Mouse (Mus musculus): ENCODE results near the gene Irf1.
A peak's percentile ranks its signal among the peaks of the same experiment; 100 is the strongest.
"Not testable (repeated sequence)": the region's sequence is repeated elsewhere in the genome, so short reads cannot be mapped to it uniquely, and the experiment has no call there.

The Irf1 gene

GRCm38 (mm10) chr11:53769760-53770124 lies at the start of gene Irf1:
Irf1 (plus strand) TSS chr11:53770014.
- peak; percentile 83 to 84 for DNase-seq (ENCODE audit: low spot score in 2 of 2)

- no peak for DNase-seq (ENCODE audit: low spot score in 2 of 2)
Observed at GRCm38 (mm10) chr11:53720715-53721114, 49.1 kb upstream of the Irf1 start, which contains the start of gene Il5. Il5 (plus strand) TSS chr11:53720794.

DNA sequence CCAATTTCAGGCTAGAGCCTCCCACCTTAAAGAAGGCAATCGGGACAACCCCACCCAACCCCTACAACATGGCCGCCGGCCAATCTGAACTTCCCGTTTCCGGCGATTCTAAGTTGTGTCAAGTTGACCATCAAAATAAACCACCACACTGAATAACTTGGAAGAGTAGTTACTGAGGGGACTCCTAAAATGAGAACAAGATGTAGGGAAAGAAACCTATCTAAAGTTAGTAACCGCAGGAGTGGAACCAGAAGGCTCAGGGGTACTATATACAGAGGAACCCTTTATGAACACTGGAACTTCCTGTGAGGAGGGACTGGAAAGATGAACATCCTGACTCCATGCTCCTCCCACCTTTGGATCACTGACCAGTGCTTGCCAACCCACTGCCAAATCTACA lies 38.4 kb upstream of the Irf1 start:
- DNase-seq (ENCODE audit: low spot score in 2 of 2), result no peak

- no peak for DNase-seq (ENCODE audit: low spot score in 2 of 2)
Observed at GRCm38 (mm10) chr11:53732244-53732643, 37.6 kb upstream of the Irf1 start.

DNA sequence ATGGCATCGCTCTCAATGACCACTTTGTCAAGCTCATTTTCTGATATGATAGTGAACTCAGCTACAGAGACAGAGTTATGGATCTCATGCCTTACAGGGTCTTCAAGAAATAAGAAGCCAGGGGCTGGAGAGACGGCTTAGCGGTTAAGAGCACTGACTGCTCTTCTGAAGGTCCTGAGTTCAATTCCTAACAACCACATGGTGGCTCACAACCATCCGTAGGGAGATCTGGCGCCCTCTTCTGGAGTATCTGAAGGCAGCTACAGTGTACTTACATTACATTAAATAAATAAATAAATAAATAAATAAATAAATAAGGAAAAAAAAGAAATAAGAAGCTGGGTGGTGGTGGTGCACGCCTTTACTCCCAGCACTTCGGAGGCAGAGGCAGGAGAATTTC lies 36.0 kb upstream of the Irf1 start:
- no peak for DNase-seq (ENCODE audit: low spot score in 2 of 2)

DNA sequence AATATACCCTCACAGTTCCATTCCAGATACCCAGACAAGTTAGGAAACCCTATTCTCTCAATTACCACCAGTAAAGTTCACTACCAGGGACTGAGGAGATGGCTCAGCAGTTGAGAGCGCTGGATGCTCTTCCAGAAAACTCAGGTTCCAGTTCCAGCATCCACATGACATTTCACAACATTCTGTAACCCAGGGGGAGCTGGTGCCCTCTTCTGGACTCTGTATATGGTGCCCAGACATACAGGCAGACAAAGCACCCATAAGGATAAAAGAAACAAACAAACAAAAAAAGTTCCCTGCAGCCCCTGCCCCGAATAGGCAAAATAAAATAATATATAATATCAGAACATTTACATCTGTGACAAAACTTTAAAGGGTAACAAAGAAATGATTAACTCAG lies 35.4 kb upstream of the Irf1 start:
- DNase-seq (ENCODE audit: low spot score in 2 of 2), result no peak

DNA sequence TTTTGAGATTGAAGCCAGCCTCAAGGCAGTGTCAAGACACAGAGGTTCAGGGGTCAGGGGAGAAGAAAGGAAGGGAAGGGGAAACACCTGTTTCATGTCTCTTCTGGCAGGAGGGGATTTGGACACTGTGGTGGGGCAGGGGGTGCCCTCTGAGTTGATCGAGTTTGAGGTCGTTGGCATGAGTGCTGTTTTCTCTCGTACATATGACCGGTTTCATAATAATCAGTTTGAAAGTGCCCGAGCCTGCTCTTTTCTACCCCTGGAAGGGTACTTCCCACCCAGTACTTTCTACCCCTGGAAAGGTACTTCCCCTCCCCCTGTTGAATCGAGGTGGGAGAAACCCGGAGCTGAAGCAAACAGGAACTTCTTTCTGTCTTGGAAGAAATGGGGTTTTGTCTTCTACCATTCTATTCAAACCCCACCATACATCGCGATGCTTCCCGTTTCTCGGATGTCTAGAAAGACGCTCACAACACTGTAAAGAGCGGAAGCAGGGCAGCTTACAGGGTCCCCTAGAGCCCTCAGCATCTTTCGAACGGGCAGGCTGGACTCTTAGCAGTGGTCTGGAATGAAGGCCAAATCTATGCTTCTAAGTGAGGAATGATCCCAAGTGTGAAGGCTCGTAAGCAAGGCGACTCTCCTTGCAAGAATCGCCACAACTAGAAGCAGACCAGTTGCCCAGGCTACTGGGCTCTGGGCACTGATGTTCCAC lies 34.7 kb upstream of the Irf1 start:
- no peak for DNase-seq (ENCODE audit: low spot score in 2 of 2)

GRCm38 (mm10) chr11:53735682-53736245 lies 34.0 kb upstream of the Irf1 start:
- peak; percentile 58 to 63 for DNase-seq (ENCODE audit: low spot score in 2 of 2)

GRCm38 (mm10) chr11:53736771-53737572 lies 32.8 kb upstream of the Irf1 start:
- peak; percentile 71 to 73 for DNase-seq (ENCODE audit: low spot score in 2 of 2)

- peak; percentile 59 to 69 for DNase-seq (ENCODE audit: low spot score in 2 of 2)
Observed at GRCm38 (mm10) chr11:53737573-53737946, 32.3 kb upstream of the Irf1 start.

GRCm38 (mm10) chr11:53742353-53742752 lies 27.5 kb upstream of the Irf1 start:
- no peak for DNase-seq (ENCODE audit: low spot score in 2 of 2)

DNA sequence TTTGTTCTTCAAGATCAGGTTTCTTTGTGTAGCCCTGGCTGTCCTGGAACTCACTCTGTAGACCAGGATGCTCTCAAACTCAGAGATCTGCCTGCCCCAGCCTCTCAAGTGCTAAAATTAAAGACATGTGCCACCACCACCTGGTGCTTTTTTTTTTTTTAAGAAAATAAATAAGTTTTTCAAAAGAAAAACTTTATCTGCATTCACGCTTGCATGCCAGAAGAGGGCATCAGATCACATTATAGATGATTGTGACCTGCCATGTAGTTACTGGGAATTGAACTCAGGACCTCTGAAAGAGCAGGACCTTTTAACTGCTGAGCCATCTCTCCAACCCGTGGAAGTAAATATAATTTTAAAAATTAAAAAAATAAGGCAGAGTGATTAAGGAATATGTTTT lies 24.6 kb upstream of the Irf1 start:
- DNase-seq (ENCODE audit: low spot score in 2 of 2), result no peak

DNA sequence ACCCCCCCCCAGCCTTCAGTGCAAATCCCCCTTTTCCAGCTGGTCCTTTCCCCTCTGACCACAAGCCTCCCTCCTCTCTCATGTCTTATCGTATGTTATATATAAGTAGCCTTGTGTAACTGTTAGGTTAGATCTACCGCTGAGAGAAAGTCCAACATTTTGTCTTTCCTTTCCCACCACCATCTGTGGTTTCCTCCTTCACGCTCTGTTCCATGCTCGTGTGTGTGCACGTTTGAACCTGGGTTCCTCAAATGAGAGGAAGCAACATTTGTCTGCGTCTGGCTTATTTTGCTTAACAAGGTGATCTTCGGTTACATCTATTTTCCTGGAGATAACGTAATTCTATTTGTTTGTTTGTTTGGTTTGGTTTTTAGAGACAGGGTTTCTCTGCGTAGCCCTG lies 21.8 kb upstream of the Irf1 start:
- no peak for DNase-seq (ENCODE audit: low spot score in 2 of 2)

DNA sequence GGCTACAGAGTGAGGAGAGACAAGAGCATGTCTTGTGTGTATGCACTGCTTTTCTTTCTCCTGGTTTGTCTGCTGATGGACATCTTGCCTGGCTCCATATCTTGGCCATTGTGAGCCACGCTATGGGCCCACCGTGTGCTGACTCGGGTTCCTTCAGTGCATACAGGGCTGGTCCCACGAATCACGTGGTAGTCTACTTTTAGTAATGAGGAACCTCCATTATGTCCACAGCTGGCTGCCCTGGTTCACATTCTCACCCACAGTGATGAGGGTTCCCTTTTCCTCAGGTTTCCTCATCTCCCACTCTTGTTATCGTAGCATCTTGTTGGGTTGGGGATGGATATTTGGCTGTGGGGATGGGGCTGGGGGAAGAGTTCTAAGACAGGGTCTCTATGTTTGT lies 21.2 kb upstream of the Irf1 start:
- no peak for DNase-seq (ENCODE audit: low spot score in 2 of 2)

DNA sequence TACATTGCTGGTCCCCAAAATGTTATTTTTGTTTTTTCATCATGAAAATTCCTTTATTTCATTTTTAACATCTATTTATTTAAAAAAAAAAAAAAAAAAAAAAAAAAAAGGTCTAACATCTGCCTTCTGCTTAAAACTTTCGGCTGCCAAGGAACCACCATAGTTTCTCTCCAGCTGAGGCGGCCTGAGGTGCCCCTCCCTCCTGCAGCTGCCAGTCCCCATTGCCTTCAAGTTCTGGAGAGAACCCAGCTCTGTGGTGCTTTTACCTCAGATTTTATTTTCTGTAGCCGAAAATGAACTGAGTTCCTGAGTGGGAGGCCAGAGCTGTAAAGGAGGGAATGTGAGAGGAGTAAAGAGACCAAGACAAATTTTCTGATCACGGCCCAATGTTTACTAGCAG lies 20.5 kb upstream of the Irf1 start:
- DNase-seq (ENCODE audit: low spot score in 2 of 2), result no peak

GRCm38 (mm10) chr11:53749716-53750352 lies 20.0 kb upstream of the Irf1 start:
- no peak for DNase-seq (ENCODE audit: low spot score in 2 of 2)

- DNase-seq (ENCODE audit: low spot score in 2 of 2), result no peak
Observed at GRCm38 (mm10) chr11:53755011-53755595, 14.7 kb upstream of the Irf1 start.

DNA sequence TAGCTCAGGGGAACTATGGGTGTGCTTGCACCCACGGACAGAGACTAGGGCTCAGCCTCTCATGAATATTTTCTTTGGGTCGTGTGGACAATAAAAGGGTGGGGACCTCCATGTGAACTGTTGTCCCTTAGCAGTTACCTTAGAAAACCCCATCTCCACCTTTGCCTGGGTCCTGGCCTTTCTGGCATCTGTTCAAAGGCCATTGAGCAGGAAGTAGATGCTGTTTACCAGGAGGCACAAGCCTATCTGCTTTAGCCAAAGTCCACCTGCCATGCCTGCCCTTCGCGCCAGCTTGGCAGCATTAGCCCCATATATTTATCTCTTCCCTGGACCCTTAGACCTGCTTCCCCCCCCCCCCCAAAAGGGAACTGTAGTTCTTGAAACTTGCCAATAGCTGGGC lies 12.2 kb upstream of the Irf1 start:
- DNase-seq (ENCODE audit: low spot score in 2 of 2), result no peak

DNA sequence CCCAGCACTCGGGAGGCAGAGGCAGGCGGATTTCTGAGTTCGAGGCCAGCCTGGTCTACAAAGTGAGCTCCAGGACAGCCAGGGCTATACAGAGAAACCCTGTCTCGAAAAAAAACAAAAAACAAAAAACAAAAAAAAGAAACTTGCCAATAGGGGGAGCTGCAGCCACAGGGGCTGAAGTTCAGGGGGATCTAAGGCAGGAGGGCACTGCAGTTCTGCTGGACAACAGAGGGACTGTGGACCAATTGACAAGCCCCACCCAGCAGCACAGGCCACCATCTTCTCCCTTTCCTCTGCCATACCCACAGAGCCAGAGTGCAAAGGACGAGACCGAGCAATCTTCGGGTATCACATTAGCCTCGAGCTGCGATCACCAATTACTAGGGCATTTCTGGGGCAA lies 11.8 kb upstream of the Irf1 start:
- not testable (repeated sequence) for DNase-seq (ENCODE audit: low spot score in 2 of 2)

- no peak for DNase-seq (ENCODE audit: low spot score in 2 of 2)
Observed at GRCm38 (mm10) chr11:53758791-53759351, 10.9 kb upstream of the Irf1 start.

- DNase-seq (ENCODE audit: low spot score in 2 of 2), result no peak
Observed at GRCm38 (mm10) chr11:53759545-53760406, 10.0 kb upstream of the Irf1 start.

All from right cerebral cortex, adult 2 months (tissue).